Mouse (Mus musculus) olfactory bulb, adult 2 months (tissue): ENCODE measurements around the gene Tmc8.

Experiments used
- CTCF ChIP-seq: fragments of 200-500 bp; IDR thresholded peaks from 2 replicates; pipeline ENCODE4 v1.5.1; 2012; ENCODE audit warnings: low read depth, mild to moderate bottlenecking, low read length, moderate library complexity; ENCODE audit not compliant: insufficient read depth
- POLR2A ChIP-seq: fragments of 200-500 bp; IDR thresholded peaks from 2 replicates; pipeline ENCODE4 v1.6.1; 2012; ENCODE audit warnings: mild to moderate bottlenecking, low read depth, low read length, moderate library complexity; ENCODE audit not compliant: insufficient read depth

- TF ChIP-seq CTCF (peak; percentile 31; the same call in 1 of the 2 replicates), POLR2A (no peak)
Measured at GRCm38 (mm10) chr11:117786294-117786693, 4.4 kb downstream of the Tmc8 start.
